Mouse (Mus musculus): ENCODE results near the gene Kctd2. TPM values are rescaled to one million over a fixed set of nuclear protein-coding genes. Genes with fewer than 3 reads are reported as not detected.

Kctd2 gene
- polyA plus RNA-seq, 1 experiment from 2014 or later, result 17.8 TPM

DNA sequence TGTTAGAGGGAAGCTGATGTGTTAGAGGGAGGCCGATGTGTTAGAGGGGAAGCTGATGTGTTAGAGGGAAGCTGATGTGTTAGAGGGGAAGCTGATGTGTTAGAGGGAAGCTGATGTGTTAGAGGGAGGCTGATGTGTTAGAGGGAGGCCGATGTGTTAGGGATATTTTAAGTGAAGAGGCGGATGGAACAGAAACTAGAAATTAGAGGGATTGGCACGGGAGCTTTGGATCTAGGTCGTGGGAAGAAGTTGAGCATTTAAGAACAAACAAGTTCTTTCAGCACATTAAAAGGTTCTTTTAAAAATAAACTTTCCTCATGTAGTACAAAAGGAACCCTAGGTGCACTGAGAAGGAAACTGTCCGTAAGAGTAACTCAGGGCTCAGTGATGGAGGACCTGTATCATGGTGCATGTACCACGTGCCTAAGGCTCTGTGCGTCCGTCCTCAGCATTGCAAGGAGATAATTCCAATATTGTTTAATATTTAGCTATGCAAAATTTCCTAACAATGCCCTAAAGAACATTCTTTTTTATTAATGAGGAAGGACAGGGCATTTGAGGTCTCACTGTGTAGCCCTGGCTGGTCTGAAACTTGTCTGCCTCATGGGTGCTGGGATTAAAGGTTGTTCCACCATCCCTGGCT, 58.5 kb downstream of the Kctd2 start:
- H3K36me3 ChIP-seq (ENCODE audit: control insufficient read depth, insufficient read depth, low read length), result no peaks in the 10 kb centered on the region

More for the DNA sequence above, 58.5 kb downstream of the Kctd2 start:
- no peak overlapping the region for H3K27ac ChIP-seq (ENCODE audit: low read depth, low read length)
- ATAC-seq (no peak), DNase-seq (ENCODE audit: low spot score) (no peak)
- H3K4me1 ChIP-seq (ENCODE audit: control insufficient read depth, insufficient read depth, low read length), result peaks cover 18% of the 10 kb centered on the region
- no peak overlapping the region for H3K4me3 ChIP-seq (ENCODE audit: low read depth, low read length)
- H3K27me3 ChIP-seq (replicated peaks; ENCODE audit: control insufficient read depth, insufficient read depth, low read length), result no peaks in the 10 kb centered on the region
- H3K4me2 ChIP-seq (ENCODE audit: low read length), result no peak overlapping the region
- 85% methylated on average over 9 of the region's 9 CpGs for WGBS
- no peak overlapping the region for H3K9ac ChIP-seq (ENCODE audit: low read length)
- H3K9me3 ChIP-seq (replicated peaks; ENCODE audit: control insufficient read depth, low read length), result no peaks in the 10 kb centered on the region

Small RNA genes within 50 kb of the gene (microRNA-seq; reads per million reads assigned to microRNA genes)
- gene Mir3968, result not detected

Other genes starting within 250 kb of the Kctd2 start
- gene Tmem104, start 232.6 kb upstream of the Kctd2 start, polyA plus RNA-seq (2014; fragmentation: Nextera tagmentation; extraction: Ambion mirVana), result 6.3 and 8.5 TPM in 2 replicates
- gene Nat9, start 232.3 kb upstream of the Kctd2 start, polyA plus RNA-seq (2014; fragmentation: Nextera tagmentation; extraction: Ambion mirVana), result 19.5 and 20.4 TPM in 2 replicates
- gene Grin2c, start 152.9 kb upstream of the Kctd2 start, polyA plus RNA-seq (2014; fragmentation: Nextera tagmentation; extraction: Ambion mirVana), result 0.12 and 0.14 TPM in 2 replicates
- gene Fdxr, start 143.1 kb upstream of the Kctd2 start, polyA plus RNA-seq (2014; fragmentation: Nextera tagmentation; extraction: Ambion mirVana), result 17.2 and 20.0 TPM in 2 replicates
- 0.24 and 0.40 TPM in 2 replicates for gene Fads6, start 122.5 kb upstream of the Kctd2 start, polyA plus RNA-seq (2014; fragmentation: Nextera tagmentation; extraction: Ambion mirVana)
- not detected in 2 replicates for gene Otop2, start 113.0 kb upstream of the Kctd2 start, polyA plus RNA-seq (2014; fragmentation: Nextera tagmentation; extraction: Ambion mirVana)
- gene Ush1g, start 98.1 kb upstream of the Kctd2 start, polyA plus RNA-seq (2014; fragmentation: Nextera tagmentation; extraction: Ambion mirVana), result not detected in 2 replicates
- 0.06 and 0.09 TPM in 2 replicates for gene Otop3, start 85.4 kb upstream of the Kctd2 start, polyA plus RNA-seq (2014; fragmentation: Nextera tagmentation; extraction: Ambion mirVana)
- gene Hid1, start 52.4 kb upstream of the Kctd2 start, polyA plus RNA-seq (2014; fragmentation: Nextera tagmentation; extraction: Ambion mirVana), result 32.0 and 36.3 TPM in 2 replicates
- gene Cdr2l, start 38.2 kb upstream of the Kctd2 start, polyA plus RNA-seq (2014; fragmentation: Nextera tagmentation; extraction: Ambion mirVana), result 17.7 and 19.0 TPM in 2 replicates
- 203 and 253 TPM in 2 replicates for gene Mrpl58, start 16.4 kb upstream of the Kctd2 start, polyA plus RNA-seq (2014; fragmentation: Nextera tagmentation; extraction: Ambion mirVana)
- gene Atp5h, start 166 bp upstream of the Kctd2 start, polyA plus RNA-seq (2014; fragmentation: Nextera tagmentation; extraction: Ambion mirVana), result 768 and 904 TPM in 2 replicates
- not detected in 2 replicates for gene Trim80, start 20.4 kb downstream of the Kctd2 start, polyA plus RNA-seq (2014; fragmentation: Nextera tagmentation; extraction: Ambion mirVana)
- gene Slc16a5, start 42.3 kb downstream of the Kctd2 start, polyA plus RNA-seq (2014; fragmentation: Nextera tagmentation; extraction: Ambion mirVana), result 0.12 TPM in 1 of 2 replicates, not detected in the other
- 11.5 and 14.6 TPM in 2 replicates for gene Armc7, start 55.5 kb downstream of the Kctd2 start, polyA plus RNA-seq (2014; fragmentation: Nextera tagmentation; extraction: Ambion mirVana)
- 95.5 and 107 TPM in 2 replicates for gene Nt5c, start 71.7 kb downstream of the Kctd2 start, polyA plus RNA-seq (2014; fragmentation: Nextera tagmentation; extraction: Ambion mirVana)
- gene Jpt1, start 94.3 kb downstream of the Kctd2 start, polyA plus RNA-seq (2014; fragmentation: Nextera tagmentation; extraction: Ambion mirVana), result 2,151 and 2,168 TPM in 2 replicates
- gene Sumo2, start 116.1 kb downstream of the Kctd2 start, polyA plus RNA-seq (2014; fragmentation: Nextera tagmentation; extraction: Ambion mirVana), result 1,356 and 1,420 TPM in 2 replicates
- gene Nup85, start 144.3 kb downstream of the Kctd2 start, polyA plus RNA-seq (2014; fragmentation: Nextera tagmentation; extraction: Ambion mirVana), result 117 and 122 TPM in 2 replicates
- gene Mrps7, start 183.8 kb downstream of the Kctd2 start, polyA plus RNA-seq (2014; fragmentation: Nextera tagmentation; extraction: Ambion mirVana), result 72.1 and 81.5 TPM in 2 replicates
- gene Gga3, start 183.9 kb downstream of the Kctd2 start, polyA plus RNA-seq (2014; fragmentation: Nextera tagmentation; extraction: Ambion mirVana), result 18.1 and 22.7 TPM in 2 replicates
- 9.5 and 12.5 TPM in 2 replicates for gene Mif4gd, start 192.8 kb downstream of the Kctd2 start, polyA plus RNA-seq (2014; fragmentation: Nextera tagmentation; extraction: Ambion mirVana)
- gene Slc25a19, start 208.2 kb downstream of the Kctd2 start, polyA plus RNA-seq (2014; fragmentation: Nextera tagmentation; extraction: Ambion mirVana), result 38.3 and 50.1 TPM in 2 replicates